Mouse (Mus musculus): ENCODE measurements around the gene Rfc4. TPM values are rescaled to one million over a fixed set of nuclear protein-coding genes. Genes with fewer than 3 reads are reported as not detected.
A peak's percentile ranks its signal among the peaks of the same experiment; 100 is the strongest.

Gene Rfc4
- polyA plus RNA-seq, 1 experiment from 2014 or later = 40.7 TPM

DNA sequence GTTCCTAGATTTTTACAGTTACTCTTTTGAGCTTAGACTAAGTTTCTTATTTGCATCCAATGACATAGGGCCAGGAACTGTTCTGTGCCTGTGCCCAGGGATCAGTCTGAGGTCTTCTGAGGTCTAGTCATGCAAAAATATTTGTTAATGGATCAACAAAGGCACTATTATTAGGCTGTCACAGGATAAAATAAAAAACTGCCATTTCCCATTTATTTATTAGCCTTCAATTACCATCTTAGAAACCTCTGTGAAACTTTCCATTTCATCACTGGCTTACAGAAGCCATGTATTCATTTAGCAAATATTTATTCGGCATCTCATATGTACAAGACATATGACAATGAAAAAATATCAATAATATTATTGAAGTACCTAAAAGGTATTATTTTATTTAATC lies 39.1 kb upstream of the Rfc4 start:
- Histone ChIP-seq H3K9me3 (ENCODE audit: control insufficient read depth) (no peaks in the 10 kb centered on the region), H3K4me1 (replicated peaks; ENCODE audit: control insufficient read depth, insufficient read depth, low read length) (no peaks in the 10 kb centered on the region), H3K9ac (ENCODE audit: low read depth, low read length) (no peak overlapping the region), H3K4me2 (replicated peaks; ENCODE audit: low read depth) (no peak overlapping the region), H3K27me3 (replicated peaks; ENCODE audit: control insufficient read depth, insufficient read depth, low read length) (no peaks in the 10 kb centered on the region), H3K27ac (ENCODE audit: low read depth, low read length) (no peak overlapping the region), H3K4me3 (ENCODE audit: low read depth, low read length) (no peak overlapping the region), H3K36me3 (ENCODE audit: control insufficient read depth, insufficient read depth) (no peaks in the 10 kb centered on the region)
- no peak for TF ChIP-seq CTCF (IDR thresholded peaks at IDR 0.05; ENCODE audit: low read depth)
- ATAC-seq = no peak
- 98% methylated on average over 1 of the region's 1 CpGs for WGBS

DNA sequence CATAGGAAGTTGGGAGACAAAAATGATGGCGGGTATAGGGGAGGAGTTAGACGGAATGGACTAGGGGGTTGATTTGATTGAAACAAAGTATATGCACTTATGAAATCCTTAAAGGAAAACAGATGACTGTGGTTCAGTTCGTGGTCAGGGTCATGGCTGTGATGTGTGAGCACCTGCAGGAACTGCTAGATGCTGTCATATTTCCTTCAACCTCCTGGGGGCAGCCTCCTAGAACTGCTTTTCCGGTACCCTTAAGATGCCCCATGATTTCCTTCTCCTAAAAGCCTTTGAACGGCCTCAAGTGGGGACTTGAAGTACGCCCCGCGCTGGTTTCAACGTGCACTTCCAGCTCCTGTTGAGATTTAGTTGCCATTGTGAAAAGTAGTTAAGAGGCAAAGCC lies 37.9 kb upstream of the Rfc4 start:
- H3K36me3 ChIP-seq (ENCODE audit: control insufficient read depth, insufficient read depth) = no peaks in the 10 kb centered on the region
- no peaks in the 10 kb centered on the region for H3K4me1 ChIP-seq (replicated peaks; ENCODE audit: control insufficient read depth, insufficient read depth, low read length)
- TF ChIP-seq CTCF (IDR thresholded peaks at IDR 0.05; ENCODE audit: low read depth) = 0 out of 2 replicates have a peak, but pooled peaks have one; percentile 14
- no peak overlapping the region for H3K27ac ChIP-seq (ENCODE audit: low read depth, low read length)
- H3K27me3 ChIP-seq (replicated peaks; ENCODE audit: control insufficient read depth, insufficient read depth, low read length) = no peaks in the 10 kb centered on the region
- H3K9me3 ChIP-seq (ENCODE audit: control insufficient read depth) = no peaks in the 10 kb centered on the region
- H3K4me3 ChIP-seq (ENCODE audit: low read depth, low read length) = no peak overlapping the region
- H3K4me2 ChIP-seq (replicated peaks; ENCODE audit: low read depth) = no peak overlapping the region
- H3K9ac ChIP-seq (ENCODE audit: low read depth, low read length) = no peak overlapping the region
- ATAC-seq = no peak
- WGBS = 68% methylated on average over 9 of the region's 9 CpGs

DNA sequence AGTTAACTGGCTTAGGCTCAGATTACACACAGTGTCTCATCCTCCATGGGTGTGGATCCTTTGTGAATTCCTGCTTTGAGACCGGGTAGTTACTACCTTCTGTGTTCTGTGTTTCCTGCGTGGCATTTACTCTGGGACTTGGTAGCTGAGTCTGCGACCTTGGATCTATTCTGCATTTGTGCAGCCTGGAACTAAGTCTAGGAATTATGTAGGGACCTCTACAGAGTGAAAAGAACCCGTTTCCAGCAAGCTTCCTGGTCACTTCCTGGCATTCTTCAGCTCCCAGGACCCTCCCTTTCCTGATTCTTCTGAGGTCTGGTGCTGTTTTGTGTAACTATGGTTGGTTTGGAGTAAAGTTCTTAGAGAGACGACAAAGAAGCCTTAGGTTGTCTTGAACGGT lies 36.9 kb upstream of the Rfc4 start:
- WGBS = 62% methylated on average over 6 of the region's 6 CpGs
- Histone ChIP-seq H3K27ac (ENCODE audit: low read depth, low read length) (no peak overlapping the region), H3K4me1 (replicated peaks; ENCODE audit: control insufficient read depth, insufficient read depth, low read length) (no peaks in the 10 kb centered on the region), H3K27me3 (replicated peaks; ENCODE audit: control insufficient read depth, insufficient read depth, low read length) (no peaks in the 10 kb centered on the region), H3K4me2 (replicated peaks; ENCODE audit: low read depth) (no peak overlapping the region), H3K9ac (ENCODE audit: low read depth, low read length) (no peak overlapping the region), H3K4me3 (ENCODE audit: low read depth, low read length) (no peak overlapping the region), H3K36me3 (ENCODE audit: control insufficient read depth, insufficient read depth) (no peaks in the 10 kb centered on the region), H3K9me3 (ENCODE audit: control insufficient read depth) (no peaks in the 10 kb centered on the region)
- no peak for TF ChIP-seq CTCF (IDR thresholded peaks at IDR 0.05; ENCODE audit: low read depth)
- ATAC-seq = no peak

DNA sequence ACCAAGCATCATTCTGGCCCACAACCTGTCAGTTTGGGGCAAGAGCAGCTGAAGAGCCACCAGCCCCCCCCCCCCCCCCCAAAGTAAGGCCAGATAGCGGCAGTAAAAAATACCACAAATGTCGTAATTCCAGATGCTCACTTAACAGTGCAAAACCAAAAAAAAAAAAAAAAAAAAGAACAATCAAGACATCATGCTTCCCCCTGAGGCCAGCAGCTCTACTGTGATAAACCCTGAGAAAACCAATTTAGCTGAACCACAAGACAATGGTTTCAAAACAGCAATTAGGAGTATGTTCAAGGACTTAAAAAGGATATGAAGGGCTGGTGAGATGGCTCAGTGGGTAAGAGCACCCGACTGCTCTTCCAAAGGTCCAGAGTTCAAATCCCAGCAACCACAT lies 34.6 kb upstream of the Rfc4 start:
- Histone ChIP-seq H3K4me3 (ENCODE audit: low read depth, low read length) (no peak overlapping the region), H3K27ac (ENCODE audit: low read depth, low read length) (no peak overlapping the region), H3K4me2 (replicated peaks; ENCODE audit: low read depth) (no peak overlapping the region), H3K27me3 (replicated peaks; ENCODE audit: control insufficient read depth, insufficient read depth, low read length) (no peaks in the 10 kb centered on the region), H3K36me3 (ENCODE audit: control insufficient read depth, insufficient read depth) (no peaks in the 10 kb centered on the region), H3K9ac (ENCODE audit: low read depth, low read length) (no peak overlapping the region), H3K4me1 (replicated peaks; ENCODE audit: control insufficient read depth, insufficient read depth, low read length) (no peaks in the 10 kb centered on the region), H3K9me3 (ENCODE audit: control insufficient read depth) (no peaks in the 10 kb centered on the region)
- WGBS = 73% methylated on average over 3 of the region's 3 CpGs
- ATAC-seq = no peak
- TF ChIP-seq CTCF (IDR thresholded peaks at IDR 0.05; ENCODE audit: low read depth) = no peak

GRCm38 (mm10) chr16:23159749-23160148 lies 32.2 kb upstream of the Rfc4 start:
- no peak for ATAC-seq
- 59% methylated on average over 2 of the region's 2 CpGs for WGBS
- Histone ChIP-seq H3K4me3 (ENCODE audit: low read depth, low read length) (no peak overlapping the region), H3K36me3 (ENCODE audit: control insufficient read depth, insufficient read depth) (no peaks in the 10 kb centered on the region), H3K9me3 (ENCODE audit: control insufficient read depth) (no peaks in the 10 kb centered on the region), H3K4me2 (replicated peaks; ENCODE audit: low read depth) (no peak overlapping the region), H3K4me1 (replicated peaks; ENCODE audit: control insufficient read depth, insufficient read depth, low read length) (no peaks in the 10 kb centered on the region), H3K27me3 (replicated peaks; ENCODE audit: control insufficient read depth, insufficient read depth, low read length) (no peaks in the 10 kb centered on the region), H3K9ac (ENCODE audit: low read depth, low read length) (no peak overlapping the region), H3K27ac (ENCODE audit: low read depth, low read length) (no peak overlapping the region)
- no peak for TF ChIP-seq CTCF (IDR thresholded peaks at IDR 0.05; ENCODE audit: low read depth)

DNA sequence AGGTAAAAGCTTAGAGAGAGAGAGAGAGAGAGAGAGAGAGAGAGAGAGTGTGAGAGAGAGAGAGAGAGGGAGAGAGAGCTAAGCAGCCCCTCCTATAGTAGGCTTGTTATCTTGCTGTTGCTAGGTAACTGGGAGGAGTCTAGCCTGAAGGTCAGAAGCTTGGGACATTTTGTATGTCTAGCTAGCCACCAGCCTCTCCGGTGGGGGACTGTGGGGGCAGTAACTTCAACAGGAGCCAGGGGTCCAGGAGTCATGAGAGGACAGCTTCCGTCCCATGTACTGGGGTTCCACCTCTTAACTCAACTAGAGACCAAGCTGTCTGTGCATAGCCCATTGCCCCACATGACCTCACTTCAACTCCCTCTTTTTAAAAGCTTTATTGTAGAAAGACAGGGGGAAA lies 31.4 kb upstream of the Rfc4 start:
- H3K9ac ChIP-seq (ENCODE audit: low read depth, low read length) = no peak overlapping the region
- H3K36me3 ChIP-seq (ENCODE audit: control insufficient read depth, insufficient read depth) = no peaks in the 10 kb centered on the region
- H3K9me3 ChIP-seq (ENCODE audit: control insufficient read depth) = no peaks in the 10 kb centered on the region
- no peak overlapping the region for H3K27ac ChIP-seq (ENCODE audit: low read depth, low read length)
- TF ChIP-seq CTCF (IDR thresholded peaks at IDR 0.05; ENCODE audit: low read depth) = no peak
- no peaks in the 10 kb centered on the region for H3K4me1 ChIP-seq (replicated peaks; ENCODE audit: control insufficient read depth, insufficient read depth, low read length)
- no peak for ATAC-seq
- no peak overlapping the region for H3K4me3 ChIP-seq (ENCODE audit: low read depth, low read length)
- no peaks in the 10 kb centered on the region for H3K27me3 ChIP-seq (replicated peaks; ENCODE audit: control insufficient read depth, insufficient read depth, low read length)
- H3K4me2 ChIP-seq (replicated peaks; ENCODE audit: low read depth) = no peak overlapping the region
- WGBS = 39% methylated on average over 2 of the region's 2 CpGs

- TF ChIP-seq CTCF (IDR thresholded peaks at IDR 0.05; ENCODE audit: low read depth) = no peak
- no peak overlapping the region for H3K9ac ChIP-seq (ENCODE audit: low read depth, low read length)
- ATAC-seq = no peak
- no peaks in the 10 kb centered on the region for H3K9me3 ChIP-seq (ENCODE audit: control insufficient read depth)
- no peak overlapping the region for H3K4me2 ChIP-seq (replicated peaks; ENCODE audit: low read depth)
- 86% methylated on average over 7 of the region's 7 CpGs for WGBS
- no peaks in the 10 kb centered on the region for H3K36me3 ChIP-seq (ENCODE audit: control insufficient read depth, insufficient read depth)
- no peaks in the 10 kb centered on the region for H3K4me1 ChIP-seq (replicated peaks; ENCODE audit: control insufficient read depth, insufficient read depth, low read length)
- no peak overlapping the region for H3K27ac ChIP-seq (ENCODE audit: low read depth, low read length)
- H3K27me3 ChIP-seq (replicated peaks; ENCODE audit: control insufficient read depth, insufficient read depth, low read length) = no peaks in the 10 kb centered on the region
- no peak overlapping the region for H3K4me3 ChIP-seq (ENCODE audit: low read depth, low read length)
These were observed 30.8 kb upstream of the Rfc4 start for GRCm38 (mm10) chr16:23158292-23158691.

All from intestine, postnatal 0 days (tissue).